Mouse (Mus musculus) forebrain, embryonic 14.5 days (tissue): ENCODE results near the gene Zbtb43. TPM values are rescaled to one million over a fixed set of nuclear protein-coding genes. Genes with fewer than 3 reads are reported as not detected.
A peak's percentile ranks its signal among the peaks of the same experiment; 100 is the strongest.

Experiments
- ATAC-seq: fragments of 200-750 bp; cut with Nextera tagmentation; 2 replicates; pipeline ENCODE4 v1.8.0; 2017; ENCODE audit warnings: mild to moderate bottlenecking, moderate library complexity
- DNase-seq: peaks from one replicate; pipeline ENCODE4 v3.0.0-alpha.2; 2015; ENCODE audit warnings: low spot score
- H3K27ac ChIP-seq: fragments of 300-500 bp; sonication (generic); 2 replicates; pipeline ENCODE4 v1.5.1; 2014; ENCODE audit warnings: low read depth, mild to moderate bottlenecking, control low read depth, low read length, moderate library complexity
- H3K27me3 ChIP-seq: fragments of 300-500 bp; sonication (generic); replicated peaks from 2 replicates; pipeline ENCODE4 v1.6.1; 2014; ENCODE audit warnings: low read length, control low read depth, mixed read lengths; ENCODE audit not compliant: control insufficient read depth, insufficient read depth
- H3K36me3 ChIP-seq: fragments of 300-500 bp; sonication (generic); 2 replicates; pipeline ENCODE4 v1.6.1; 2014; ENCODE audit warnings: low read length, control low read depth; ENCODE audit not compliant: control insufficient read depth, insufficient read depth
- H3K4me1 ChIP-seq: fragments of 300-500 bp; sonication (generic); 2 replicates; pipeline ENCODE4 v1.6.1; 2014; ENCODE audit warnings: antibody characterized with exemption, low read length, control low read depth; ENCODE audit not compliant: control insufficient read depth, insufficient read depth
- H3K4me2 ChIP-seq: fragments of 300-500 bp; sonication (generic); 2 replicates; pipeline ENCODE4 v1.6.1; 2014; ENCODE audit warnings: mild to moderate bottlenecking, control low read depth, low read length
- H3K4me3 ChIP-seq: fragments of 300-500 bp; sonication (generic); 2 replicates; pipeline ENCODE4 v1.5.1; 2014; ENCODE audit warnings: low read depth, low read length, control low read depth
- H3K9ac ChIP-seq: fragments of 300-500 bp; sonication (generic); 2 replicates; pipeline ENCODE4 v1.6.1; 2014; ENCODE audit warnings: mild to moderate bottlenecking, low read length, control low read depth, moderate library complexity
- H3K9me3 ChIP-seq: fragments of 300-500 bp; sonication (generic); replicated peaks from 2 replicates; pipeline ENCODE4 v1.6.1; 2016; ENCODE audit warnings: low read length, control low read depth, mixed read lengths; ENCODE audit not compliant: control insufficient read depth
- WGBS: fragments of 180-500 bp; shearing (Covaris S2); extraction: QIAGEN DNeasy Blood & Tissue Kit; methylation state at CpG from one replicate; pipeline ENCODE4 v1.1.7; 2014; 5-methylcytosine and 5-hydroxymethylcytosine counted together
- polyA plus RNA-seq: library from polyadenylated mRNA; unstranded; fragments of >200 nt; fragmentation: Nextera tagmentation; extraction: Ambion mirVana; gene quantifications from 2 replicates; pipeline ENCODE4 v1.2.1, GENCODE M21; 2014

The Zbtb43 gene
- polyA plus RNA-seq, 1 experiment from 2014 or later = 29.0 TPM

GRCm38 (mm10) chr2:33451038-33451978 lies 17.1 kb downstream of the Zbtb43 start:
- DNase-seq = no peak

DNA sequence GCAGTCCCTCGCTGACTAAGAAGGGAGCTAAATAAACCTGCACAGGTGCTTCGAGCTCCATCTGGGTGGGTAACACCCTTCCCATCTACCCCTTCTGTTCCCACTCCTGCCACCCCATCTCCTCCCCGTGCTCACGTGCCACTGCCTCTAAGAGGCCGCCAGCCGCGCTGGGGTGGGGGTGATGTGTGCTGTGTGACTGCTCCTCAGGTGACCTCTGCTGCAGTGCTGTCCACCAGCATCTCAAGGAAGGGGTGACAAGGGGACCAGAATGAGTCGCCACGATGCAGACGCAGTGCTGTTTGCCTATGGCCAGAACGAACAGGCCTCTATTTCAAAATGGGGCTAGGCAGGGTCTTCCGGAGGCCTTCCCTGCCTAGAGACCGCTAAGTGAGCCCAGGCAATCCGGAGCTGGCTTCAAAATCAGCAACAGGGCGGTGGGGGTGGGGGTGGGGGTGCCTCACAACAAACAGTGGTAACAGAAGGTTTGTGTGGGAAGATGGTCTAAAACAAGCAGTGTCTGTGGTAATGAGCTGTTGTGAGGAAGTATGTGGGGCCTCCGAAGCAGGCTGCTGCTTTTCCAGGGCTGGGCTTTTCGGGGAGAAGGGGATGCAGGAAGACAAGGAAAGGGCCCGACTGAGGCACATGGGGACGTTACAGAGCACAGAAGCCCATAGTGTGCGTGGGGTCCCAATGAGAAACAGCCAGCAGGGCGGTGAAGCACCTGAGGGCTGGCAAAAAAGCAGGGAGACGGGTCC lies 19.1 kb downstream of the Zbtb43 start:
- DNase-seq (no peak), ATAC-seq (no peak)
- no peaks in the 10 kb centered on the region for H3K4me1 ChIP-seq
- peaks cover 53% of the 10 kb centered on the region for H3K36me3 ChIP-seq
- H3K4me3 ChIP-seq = no peak overlapping the region
- no peaks in the 10 kb centered on the region for H3K9me3 ChIP-seq
- no peak overlapping the region for H3K9ac ChIP-seq
- no peak overlapping the region for H3K27ac ChIP-seq
- no peaks in the 10 kb centered on the region for H3K27me3 ChIP-seq
- WGBS = 89% methylated on average over 22 of the region's 22 CpGs
- H3K4me2 ChIP-seq = no peak overlapping the region

More at GRCm38 (mm10) chr2:33451038-33451978, 17.1 kb downstream of the Zbtb43 start:
- ATAC-seq = no peak
- WGBS = 87% methylated on average over 11 of the region's 11 CpGs
- no peak overlapping the region for H3K4me2 ChIP-seq
- no peaks in the 10 kb centered on the region for H3K4me1 ChIP-seq
- no peak overlapping the region for H3K4me3 ChIP-seq
- H3K9me3 ChIP-seq = no peaks in the 10 kb centered on the region
- no peaks in the 10 kb centered on the region for H3K27me3 ChIP-seq
- peaks cover 68% of the 10 kb centered on the region for H3K36me3 ChIP-seq
- H3K27ac ChIP-seq = no peak overlapping the region
- H3K9ac ChIP-seq = no peak overlapping the region

DNA sequence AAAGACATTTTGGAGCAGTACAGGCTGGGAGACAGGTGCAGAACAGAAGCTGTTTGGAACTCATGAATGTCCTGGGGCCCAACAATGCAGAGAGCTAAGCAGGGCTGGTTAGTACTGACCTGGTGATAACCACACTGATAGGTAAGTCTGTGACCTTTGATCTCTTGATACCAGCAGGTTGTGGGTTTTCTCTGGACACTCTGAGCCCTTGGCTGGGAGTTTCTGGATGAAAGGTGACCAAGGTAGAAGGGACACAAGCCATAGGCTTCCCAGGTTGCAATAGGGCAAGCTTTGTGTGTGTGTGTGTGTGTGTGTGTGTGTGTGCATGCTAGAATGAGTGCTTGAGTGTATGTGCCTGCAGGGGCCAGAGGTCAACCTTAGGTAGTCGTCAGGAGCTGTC lies 21.6 kb downstream of the Zbtb43 start:
- WGBS = 59% methylated on average over 1 of the region's 1 CpGs
- no peak overlapping the region for H3K4me3 ChIP-seq
- H3K27me3 ChIP-seq = no peaks in the 10 kb centered on the region
- no peak overlapping the region for H3K27ac ChIP-seq
- no peak for ATAC-seq
- peaks cover 30% of the 10 kb centered on the region for H3K36me3 ChIP-seq
- H3K9me3 ChIP-seq = no peaks in the 10 kb centered on the region
- no peak overlapping the region for H3K9ac ChIP-seq
- no peak for DNase-seq
- H3K4me2 ChIP-seq = no peak overlapping the region
- H3K4me1 ChIP-seq = no peaks in the 10 kb centered on the region

DNA sequence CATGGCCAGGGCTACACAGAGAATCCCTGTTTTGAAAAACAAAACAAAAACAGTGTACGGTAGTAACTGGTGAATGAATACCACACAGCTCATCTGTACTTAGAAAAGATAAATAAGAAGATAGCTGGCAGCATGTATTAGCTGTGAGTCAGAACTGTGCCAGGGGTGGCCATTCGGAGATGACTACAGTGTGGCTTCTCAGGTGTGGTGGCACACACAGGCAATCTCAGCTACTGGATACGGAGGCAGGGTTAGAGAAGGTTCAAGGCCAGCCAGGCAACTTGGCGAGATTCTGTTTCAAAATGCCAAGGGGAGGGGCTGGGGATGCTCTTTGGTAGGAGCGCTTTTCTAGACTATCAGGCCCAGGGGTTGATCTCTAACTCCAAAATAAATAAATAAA lies 22.6 kb downstream of the Zbtb43 start:
- no peaks in the 10 kb centered on the region for H3K9me3 ChIP-seq
- H3K36me3 ChIP-seq = peaks cover 20% of the 10 kb centered on the region
- H3K4me2 ChIP-seq = no peak overlapping the region
- no peak overlapping the region for H3K9ac ChIP-seq
- WGBS = 92% methylated on average over 5 of the region's 5 CpGs
- H3K4me3 ChIP-seq = no peak overlapping the region
- DNase-seq (no peak), ATAC-seq (no peak)
- no peaks in the 10 kb centered on the region for H3K27me3 ChIP-seq
- no peaks in the 10 kb centered on the region for H3K4me1 ChIP-seq
- H3K27ac ChIP-seq = no peak overlapping the region

- Histone ChIP-seq H3K27me3 (no peaks in the 10 kb centered on the region), H3K4me1 (no peaks in the 10 kb centered on the region), H3K27ac (no peak overlapping the region), H3K36me3 (peaks cover 15% of the 10 kb centered on the region), H3K9me3 (no peaks in the 10 kb centered on the region), H3K4me2 (no peak overlapping the region), H3K4me3 (no peak overlapping the region), H3K9ac (no peak overlapping the region)
- ATAC-seq (no peak), DNase-seq (no peak)
Observed at GRCm38 (mm10) chr2:33444862-33445261, 23.5 kb downstream of the Zbtb43 start.

DNA sequence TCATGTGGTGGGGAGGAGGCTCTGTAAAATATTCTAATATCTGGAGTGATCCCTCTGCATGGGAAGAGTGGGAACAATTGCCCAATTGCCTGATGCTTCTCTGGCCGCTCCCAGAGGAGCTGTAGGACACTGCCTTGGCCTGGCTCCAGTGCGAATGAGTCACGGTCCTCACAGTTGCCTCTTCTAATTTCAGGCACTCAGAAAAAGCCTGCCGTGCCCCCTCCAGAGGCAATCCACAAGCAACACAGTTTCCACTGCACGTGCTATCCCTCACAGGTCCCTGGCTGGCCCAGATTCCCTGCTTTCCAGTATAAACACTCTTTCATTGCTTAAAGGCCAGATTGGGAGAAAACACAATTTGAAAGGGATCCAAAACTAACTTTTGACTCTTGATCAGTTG lies 24.0 kb downstream of the Zbtb43 start:
- no peak overlapping the region for H3K4me2 ChIP-seq
- no peaks in the 10 kb centered on the region for H3K4me1 ChIP-seq
- peak; percentile 42 for DNase-seq
- 44% methylated on average over 5 of the region's 5 CpGs for WGBS
- H3K9ac ChIP-seq = no peak overlapping the region
- no peak overlapping the region for H3K4me3 ChIP-seq
- peaks cover 10% of the 10 kb centered on the region; the same call in 1 of the 2 replicates for H3K36me3 ChIP-seq
- no peaks in the 10 kb centered on the region for H3K9me3 ChIP-seq
- H3K27me3 ChIP-seq = no peaks in the 10 kb centered on the region
- no peak overlapping the region for H3K27ac ChIP-seq
- ATAC-seq = no peak

DNA sequence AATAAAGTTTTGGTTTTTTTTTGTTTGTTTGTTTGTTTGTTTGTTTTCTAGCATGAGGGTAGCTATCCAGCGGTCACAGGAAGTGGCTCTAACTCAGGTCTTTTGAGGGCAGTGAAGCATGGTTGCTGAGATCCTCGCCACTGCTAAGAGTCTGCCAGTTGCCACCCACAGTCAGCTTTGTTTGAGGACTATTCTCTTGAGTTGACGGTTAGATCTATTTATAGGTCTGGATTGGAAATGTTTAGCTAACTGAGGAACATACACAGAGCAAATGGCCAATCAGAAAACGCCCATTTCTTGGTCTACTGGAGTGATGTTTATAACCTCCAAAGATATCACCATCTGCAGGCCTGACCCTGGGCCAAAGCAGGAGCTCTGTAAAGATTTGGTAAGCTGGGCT lies 25.7 kb downstream of the Zbtb43 start:
- H3K4me2 ChIP-seq = no peak overlapping the region
- H3K4me3 ChIP-seq = no peak overlapping the region
- 53% methylated on average over 4 of the region's 4 CpGs for WGBS
- H3K27ac ChIP-seq = no peak overlapping the region
- DNase-seq (no peak), ATAC-seq (no peak)
- H3K4me1 ChIP-seq = no peaks in the 10 kb centered on the region
- H3K9me3 ChIP-seq = no peaks in the 10 kb centered on the region
- H3K9ac ChIP-seq = no peak overlapping the region
- H3K27me3 ChIP-seq = no peaks in the 10 kb centered on the region; the same call in 1 of the 2 replicates
- no peaks in the 10 kb centered on the region for H3K36me3 ChIP-seq

DNA sequence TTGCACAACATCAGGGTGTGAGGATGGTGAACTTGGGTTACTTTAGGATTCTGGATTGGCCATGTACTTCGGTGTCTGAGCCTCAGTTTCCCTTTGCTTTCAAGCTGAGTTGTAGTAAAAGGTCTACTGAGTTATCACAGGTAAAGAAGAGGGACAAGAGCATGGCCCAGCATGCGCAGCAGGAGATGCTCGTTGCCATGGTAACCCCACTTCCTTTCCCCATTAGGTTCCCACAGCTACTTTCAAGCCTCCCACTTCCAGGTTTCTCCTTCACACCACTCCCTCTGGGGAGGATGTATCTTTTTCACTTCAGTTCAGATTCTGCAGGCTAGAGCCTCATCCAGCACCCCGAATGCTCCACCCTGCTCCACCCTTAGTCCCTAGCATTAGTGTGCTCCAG lies 27.5 kb downstream of the Zbtb43 start:
- Histone ChIP-seq H3K9me3 (no peaks in the 10 kb centered on the region), H3K4me2 (no peak overlapping the region), H3K4me3 (no peak overlapping the region), H3K27ac (no peak overlapping the region), H3K9ac (no peak overlapping the region), H3K36me3 (no peaks in the 10 kb centered on the region), H3K4me1 (peaks cover 2% of the 10 kb centered on the region; the same call in 1 of the 2 replicates), H3K27me3 (no peaks in the 10 kb centered on the region; the same call in 1 of the 2 replicates)
- WGBS = 30% methylated on average over 4 of the region's 4 CpGs
- peak; percentile 60 for DNase-seq
- no peak for ATAC-seq
